Mouse (Mus musculus) hindbrain, embryonic 16.5 days (tissue): ENCODE measurements around the gene Trak1. TPM values are rescaled to one million over a fixed set of nuclear protein-coding genes. Genes with fewer than 3 reads are reported as not detected.
A peak's percentile ranks its signal among the peaks of the same experiment; 100 is the strongest.

Experiments
- ATAC-seq: fragments of 200-750 bp; cut with Nextera tagmentation; 2 replicates; pipeline ENCODE4 v1.8.0; 2017; ENCODE audit warnings: moderate TSS enrichment, moderate library complexity
- H3K27ac ChIP-seq: fragments of 300-500 bp; sonication (generic); 2 replicates; pipeline ENCODE4 v1.5.1; 2014; ENCODE audit warnings: low read depth, mild to moderate bottlenecking, control low read depth, low read length, moderate library complexity
- H3K27me3 ChIP-seq: fragments of 300-500 bp; sonication (generic); replicated peaks from 2 replicates; pipeline ENCODE4 v1.6.1; 2014; ENCODE audit warnings: low read length; ENCODE audit not compliant: control insufficient read depth, insufficient read depth
- H3K36me3 ChIP-seq: fragments of 300-500 bp; sonication (generic); 2 replicates; pipeline ENCODE4 v1.6.1; 2014; ENCODE audit warnings: mild to moderate bottlenecking, low read length, moderate library complexity, mixed read lengths; ENCODE audit not compliant: control insufficient read depth, insufficient read depth
- H3K4me1 ChIP-seq: fragments of 300-500 bp; sonication (generic); 2 replicates; pipeline ENCODE4 v1.6.1; 2014; ENCODE audit warnings: low read depth, low read length; ENCODE audit not compliant: control insufficient read depth, insufficient read depth
- H3K4me2 ChIP-seq: fragments of 300-500 bp; sonication (generic); 2 replicates; pipeline ENCODE4 v1.6.1; 2014; ENCODE audit warnings: mild to moderate bottlenecking, low read length, control low read depth, moderate library complexity
- H3K4me3 ChIP-seq: fragments of 300-500 bp; sonication (generic); 2 replicates; pipeline ENCODE4 v1.5.1; 2014; ENCODE audit warnings: mild to moderate bottlenecking, low read length, control low read depth, moderate library complexity
- H3K9ac ChIP-seq: fragments of 300-500 bp; sonication (generic); 2 replicates; pipeline ENCODE4 v1.6.1; 2014; ENCODE audit warnings: low read depth, mild to moderate bottlenecking, control low read depth, low read length, moderate library complexity
- H3K9me3 ChIP-seq: fragments of 300-500 bp; sonication (generic); 2 replicates; pipeline ENCODE4 v1.6.1; 2014; ENCODE audit warnings: mild to moderate bottlenecking, low read length, moderate library complexity; ENCODE audit not compliant: control insufficient read depth
- WGBS: fragments of 180-500 bp; shearing (Covaris S2); extraction: QIAGEN DNeasy Blood & Tissue Kit; methylation state at CpG from one replicate; pipeline ENCODE4 v1.1.7; 2014; 5-methylcytosine and 5-hydroxymethylcytosine counted together
- polyA plus RNA-seq: library from polyadenylated mRNA; unstranded; fragments of >200 nt; fragmentation: Nextera tagmentation; extraction: Ambion mirVana; gene quantifications from 2 replicates; pipeline ENCODE4 v1.2.1, GENCODE M21; 2015

Trak1 gene
- polyA plus RNA-seq, 1 experiment from 2014 or later, result 57.8 TPM

DNA sequence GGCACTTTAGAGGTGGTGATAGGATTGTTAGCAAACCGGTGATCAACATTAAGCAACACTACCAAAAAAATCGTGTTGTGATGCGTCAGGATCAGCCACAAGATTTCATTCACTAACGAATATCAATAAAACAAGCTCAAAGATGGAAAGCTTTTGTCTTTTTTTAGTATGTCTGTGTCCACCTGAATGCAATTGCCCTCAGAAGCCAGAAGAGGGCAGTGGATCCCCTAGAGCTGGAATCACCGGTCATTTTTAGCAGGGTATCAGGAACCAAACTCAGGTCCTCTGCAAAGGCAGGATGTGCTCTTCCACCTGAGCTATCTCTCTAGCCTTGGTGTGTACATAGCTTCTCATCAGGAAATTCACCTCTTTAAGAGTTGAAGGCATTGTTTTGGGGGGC lies 177.5 kb downstream of the Trak1 start:
- H3K4me1 ChIP-seq, result no peaks in the 10 kb centered on the region
- H3K4me3 ChIP-seq, result no peak overlapping the region
- no peak overlapping the region for H3K27ac ChIP-seq
- no peaks in the 10 kb centered on the region for H3K27me3 ChIP-seq
- H3K4me2 ChIP-seq, result no peak overlapping the region
- H3K9me3 ChIP-seq, result no peaks in the 10 kb centered on the region
- H3K36me3 ChIP-seq, result peaks cover 21% of the 10 kb centered on the region
- 86% methylated on average over 5 of the region's 5 CpGs for WGBS
- no peak overlapping the region for H3K9ac ChIP-seq
- ATAC-seq, result no peak

DNA sequence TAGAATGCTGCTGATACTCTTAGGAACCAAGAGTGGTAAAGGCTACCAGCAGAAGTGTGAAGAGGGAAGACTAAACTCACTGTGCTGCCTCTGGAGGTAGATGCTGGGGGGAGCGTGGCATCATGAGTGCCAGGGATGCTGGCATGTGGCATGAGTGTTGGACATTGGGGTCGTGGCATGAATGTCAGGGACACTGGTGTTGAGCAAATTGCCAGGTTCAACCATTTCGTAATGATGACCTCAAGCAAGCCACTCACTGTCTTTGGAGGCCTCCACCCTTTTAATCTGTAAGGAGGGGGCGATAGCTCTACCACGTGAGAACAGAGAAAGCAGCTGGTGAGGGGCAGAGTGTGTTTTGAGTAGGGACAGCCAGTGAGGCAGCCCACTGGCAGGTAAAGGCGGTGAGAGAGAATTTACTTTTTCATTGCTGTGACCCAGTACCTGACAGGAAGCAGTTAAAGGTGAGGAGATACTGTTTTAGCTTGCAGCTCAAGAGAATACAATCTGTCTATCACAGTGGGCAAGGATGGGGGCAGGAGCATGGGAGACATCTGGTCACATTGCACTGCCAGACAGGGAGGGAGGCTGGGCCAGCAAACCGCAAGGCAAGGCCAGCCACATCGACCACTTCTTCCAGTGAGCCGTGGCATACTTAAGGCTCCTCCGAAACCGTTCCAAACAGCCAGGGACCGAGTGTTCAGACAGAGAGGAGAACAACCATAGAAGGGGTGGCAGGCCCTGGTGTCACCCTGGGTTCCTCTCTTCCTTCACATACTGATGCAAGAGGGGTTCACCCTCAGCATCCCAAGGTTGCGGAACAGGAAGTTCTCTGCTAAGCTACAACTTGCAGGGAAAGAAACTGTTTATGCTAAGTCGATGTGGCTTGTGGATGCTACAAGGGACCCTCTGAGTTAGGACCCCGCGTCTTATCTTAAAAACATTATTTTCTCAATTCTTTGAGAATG lies 178.5 kb downstream of the Trak1 start:
- ATAC-seq, result 0 out of 2 replicates have a peak, but pooled peaks have one; percentile 10
- 74% methylated on average over 16 of the region's 16 CpGs for WGBS
- Histone ChIP-seq H3K27ac (no peak overlapping the region), H3K27me3 (no peaks in the 10 kb centered on the region), H3K9me3 (no peaks in the 10 kb centered on the region), H3K4me1 (no peaks in the 10 kb centered on the region), H3K4me3 (no peak overlapping the region), H3K4me2 (no peak overlapping the region), H3K36me3 (peaks cover 19% of the 10 kb centered on the region), H3K9ac (no peak overlapping the region)

GRCm38 (mm10) chr9:121477305-121477911 lies 180.1 kb downstream of the Trak1 start:
- Histone ChIP-seq H3K9ac (no peak overlapping the region), H3K36me3 (peaks cover 17% of the 10 kb centered on the region), H3K27ac (no peak overlapping the region), H3K4me1 (no peaks in the 10 kb centered on the region), H3K4me3 (no peak overlapping the region), H3K9me3 (no peaks in the 10 kb centered on the region), H3K4me2 (peak overlapping the region; percentile 41), H3K27me3 (no peaks in the 10 kb centered on the region)
- WGBS, result 10% methylated on average over 15 of the region's 15 CpGs
- ATAC-seq, result peak; percentile 63

DNA sequence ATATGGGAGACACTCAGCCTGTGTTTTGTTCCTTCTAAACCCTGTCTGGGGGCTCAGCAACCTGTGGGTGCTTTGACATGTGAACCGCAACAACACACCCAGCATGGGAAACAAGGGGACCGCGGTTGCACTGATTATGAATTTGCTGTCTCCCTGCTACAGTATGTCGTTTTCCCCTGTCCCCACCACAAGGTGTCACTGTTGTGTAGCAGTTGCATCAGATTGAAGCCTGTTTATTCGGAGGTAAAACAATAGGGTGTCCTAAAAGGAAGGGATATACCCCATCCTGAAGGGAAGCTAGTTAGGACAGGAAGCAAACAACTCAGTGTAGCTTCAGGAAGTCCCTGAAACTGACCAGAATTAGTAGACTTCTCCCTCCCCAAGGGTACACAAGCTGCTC lies 182.2 kb downstream of the Trak1 start:
- Histone ChIP-seq H3K27me3 (no peaks in the 10 kb centered on the region), H3K4me3 (no peak overlapping the region), H3K36me3 (peaks cover 5% of the 10 kb centered on the region; the same call in 1 of the 2 replicates), H3K4me1 (no peaks in the 10 kb centered on the region), H3K27ac (no peak overlapping the region), H3K9ac (no peak overlapping the region), H3K4me2 (no peak overlapping the region), H3K9me3 (no peaks in the 10 kb centered on the region)
- 19% methylated on average over 5 of the region's 5 CpGs for WGBS
- ATAC-seq, result peak; percentile 53; the same call in 1 of the 2 replicates

- ATAC-seq, result no peak
- no peaks in the 10 kb centered on the region for H3K36me3 ChIP-seq
- H3K27me3 ChIP-seq, result peaks cover under 1% of the 10 kb centered on the region; the same call in 1 of the 2 replicates
- H3K27ac ChIP-seq, result no peak overlapping the region
- no peaks in the 10 kb centered on the region for H3K4me1 ChIP-seq
- H3K4me3 ChIP-seq, result no peak overlapping the region
- H3K9me3 ChIP-seq, result no peaks in the 10 kb centered on the region
- H3K9ac ChIP-seq, result no peak overlapping the region
- no peak overlapping the region for H3K4me2 ChIP-seq
- WGBS, result 67% methylated on average over 7 of the region's 7 CpGs
Observed at GRCm38 (mm10) chr9:121487216-121487615, 189.9 kb downstream of the Trak1 start.

GRCm38 (mm10) chr9:121491592-121492240 lies 194.4 kb downstream of the Trak1 start:
- 69% methylated on average over 11 of the region's 11 CpGs for WGBS
- H3K9me3 ChIP-seq, result no peaks in the 10 kb centered on the region
- H3K36me3 ChIP-seq, result no peaks in the 10 kb centered on the region
- no peak for ATAC-seq
- H3K4me1 ChIP-seq, result peaks cover 12% of the 10 kb centered on the region
- no peak overlapping the region for H3K27ac ChIP-seq
- no peak overlapping the region for H3K9ac ChIP-seq
- no peak overlapping the region for H3K4me2 ChIP-seq
- no peak overlapping the region for H3K4me3 ChIP-seq
- peaks cover 24% of the 10 kb centered on the region for H3K27me3 ChIP-seq

DNA sequence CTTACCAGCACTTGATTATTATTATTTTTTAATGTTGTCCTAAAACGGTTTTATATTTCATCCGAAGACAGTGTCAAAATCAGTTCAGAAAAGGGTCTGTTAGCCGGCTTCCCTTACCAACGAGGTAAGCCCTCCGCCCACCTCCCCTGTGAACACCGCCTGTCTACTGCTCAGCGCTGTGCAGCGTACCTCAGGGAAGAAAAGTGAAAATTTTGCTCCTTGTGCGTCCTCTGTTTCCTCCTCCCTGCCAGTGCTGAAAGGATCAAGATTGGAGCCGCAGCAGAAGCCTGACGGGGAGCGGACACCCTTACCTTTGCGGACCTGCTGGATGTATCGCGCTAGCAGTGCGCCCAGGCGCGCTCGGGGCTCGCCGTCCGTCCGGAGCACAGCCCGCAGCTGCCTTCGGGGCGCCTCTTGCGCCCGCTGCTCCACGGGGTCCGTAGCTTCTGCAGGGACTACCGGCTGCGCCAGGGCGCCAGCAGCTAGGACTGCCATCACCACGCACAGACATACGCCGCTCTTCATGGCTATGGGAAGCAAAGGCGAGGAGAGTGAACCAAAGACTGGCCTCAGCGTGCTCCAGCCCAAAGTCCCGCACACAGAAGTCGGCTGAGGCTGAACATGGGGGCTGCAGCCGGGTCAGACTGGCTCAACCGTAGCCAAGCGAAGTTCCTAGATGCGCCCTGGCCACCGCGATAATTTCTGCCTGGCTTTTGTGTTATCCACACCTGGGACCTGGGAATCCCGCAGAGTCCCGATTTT lies 196.9 kb downstream of the Trak1 start:
- peak; percentile 51 for ATAC-seq
- H3K4me1 ChIP-seq, result peaks cover 12% of the 10 kb centered on the region
- H3K36me3 ChIP-seq, result no peaks in the 10 kb centered on the region
- H3K27me3 ChIP-seq, result peaks cover 35% of the 10 kb centered on the region
- peak overlapping the region; percentile 67 for H3K4me2 ChIP-seq
- WGBS, result 1% methylated on average over 48 of the region's 48 CpGs
- no peaks in the 10 kb centered on the region for H3K9me3 ChIP-seq
- H3K4me3 ChIP-seq, result peak overlapping the region; percentile 45
- no peak overlapping the region for H3K27ac ChIP-seq
- peak overlapping the region; percentile 63 for H3K9ac ChIP-seq

DNA sequence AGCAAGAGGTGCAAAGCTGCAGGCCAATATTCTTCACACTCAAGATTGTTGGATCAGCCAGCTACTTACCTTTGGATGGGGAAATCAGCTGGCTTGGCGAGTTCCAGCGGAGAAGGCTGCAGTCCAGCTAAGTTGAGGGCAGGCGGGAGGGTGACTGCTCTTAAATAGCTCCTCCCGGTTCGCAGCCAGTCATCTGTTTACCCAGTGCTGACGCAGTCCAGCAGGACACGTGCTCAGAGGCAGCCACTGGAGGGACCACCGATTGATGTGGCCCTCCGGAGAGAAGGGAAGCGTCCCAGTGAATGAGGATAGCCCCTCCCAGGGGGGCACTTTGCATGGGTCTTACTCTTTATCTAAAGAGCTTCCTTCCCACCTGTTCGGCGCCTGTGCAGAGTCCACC lies 198.2 kb downstream of the Trak1 start, which contains the start of gene Cck:
Gene Cck, minus strand, starts transcription at position 166 of the 400 bp plus-strand sequence.
- Histone ChIP-seq H3K9me3 (no peaks in the 10 kb centered on the region), H3K4me1 (peaks cover 12% of the 10 kb centered on the region), H3K36me3 (no peaks in the 10 kb centered on the region), H3K27me3 (peaks cover 35% of the 10 kb centered on the region), H3K27ac (no peak within 1 kb of the TSS), H3K9ac (peak within 1 kb of the TSS; percentile 63), H3K4me3 (peak within 1 kb of the TSS; percentile 45), H3K4me2 (peak within 1 kb of the TSS; percentile 67)
- WGBS, result 2% methylated on average over 12 of the region's 12 CpGs
- ATAC-seq, result no peak
